Mouse (Mus musculus): ENCODE results near the gene Khsrp.

Gene Khsrp

GRCm38 (mm10) chr17:56986105-56986805 lies 45.1 kb downstream of the Khsrp start:
- no peak for DNase-seq (ENCODE audit: low read depth)

- DNase-seq (ENCODE audit: low read depth), result no peak
These were observed 45.7 kb downstream of the Khsrp start for GRCm38 (mm10) chr17:56985656-56986055.

GRCm38 (mm10) chr17:56984886-56985285 lies 46.4 kb downstream of the Khsrp start:
- no peak for DNase-seq (ENCODE audit: low read depth)

GRCm38 (mm10) chr17:56982013-56982412 lies 49.3 kb downstream of the Khsrp start, which contains the start of gene Acer1:
Gene Acer1, minus strand, starts transcription at chr17:56982126.
- no peak for DNase-seq (ENCODE audit: low read depth)

GRCm38 (mm10) chr17:56981049-56981448 lies 50.3 kb downstream of the Khsrp start:
- DNase-seq (ENCODE audit: low read depth), result no peak

GRCm38 (mm10) chr17:56979524-56979923 lies 51.8 kb downstream of the Khsrp start:
- no peak for DNase-seq (ENCODE audit: low read depth)

GRCm38 (mm10) chr17:56976531-56977390 lies 54.6 kb downstream of the Khsrp start:
- no peak for DNase-seq (ENCODE audit: low read depth)

GRCm38 (mm10) chr17:56975391-56975790 lies 55.9 kb downstream of the Khsrp start:
- DNase-seq (ENCODE audit: low read depth), result no peak

GRCm38 (mm10) chr17:56974708-56975240 lies 56.5 kb downstream of the Khsrp start:
- DNase-seq (ENCODE audit: low read depth), result no peak

GRCm38 (mm10) chr17:56973956-56974707 lies 57.2 kb downstream of the Khsrp start:
- no peak for DNase-seq (ENCODE audit: low read depth)
